Mouse (Mus musculus) small intestine, adult 2 months (tissue): Measurements from ENCODE around the gene Ropn1.

Source experiments
- CTCF ChIP-seq: fragments of 200-500 bp; IDR thresholded peaks from 2 replicates; pipeline ENCODE4 v1.5.1; 2012; ENCODE audit warnings: low read depth, mild to moderate bottlenecking, control low read depth, inconsistent platforms, low read length, moderate library complexity, mixed read lengths; ENCODE audit not compliant: insufficient replicate concordance, insufficient read length; ENCODE audit errors: extremely low read depth
- POLR2A ChIP-seq: fragments of 200-500 bp; IDR thresholded peaks from 2 replicates; pipeline ENCODE4 v1.6.1; 2012; ENCODE audit warnings: low read depth, mild to moderate bottlenecking, control low read depth, inconsistent platforms, low read length, moderate library complexity

- no peak for TF ChIP-seq CTCF
- TF ChIP-seq POLR2A = no peak
These were observed 32.1 kb downstream of the Ropn1 start for GRCm38 (mm10) chr16:34681823-34682222.
